Mouse (Mus musculus): ENCODE results near the gene Ripor1.
"Not testable (repeated sequence)": the region's sequence is repeated elsewhere in the genome, so short reads cannot be mapped to it uniquely, and the experiment has no call there.

Gene Ripor1

DNA sequence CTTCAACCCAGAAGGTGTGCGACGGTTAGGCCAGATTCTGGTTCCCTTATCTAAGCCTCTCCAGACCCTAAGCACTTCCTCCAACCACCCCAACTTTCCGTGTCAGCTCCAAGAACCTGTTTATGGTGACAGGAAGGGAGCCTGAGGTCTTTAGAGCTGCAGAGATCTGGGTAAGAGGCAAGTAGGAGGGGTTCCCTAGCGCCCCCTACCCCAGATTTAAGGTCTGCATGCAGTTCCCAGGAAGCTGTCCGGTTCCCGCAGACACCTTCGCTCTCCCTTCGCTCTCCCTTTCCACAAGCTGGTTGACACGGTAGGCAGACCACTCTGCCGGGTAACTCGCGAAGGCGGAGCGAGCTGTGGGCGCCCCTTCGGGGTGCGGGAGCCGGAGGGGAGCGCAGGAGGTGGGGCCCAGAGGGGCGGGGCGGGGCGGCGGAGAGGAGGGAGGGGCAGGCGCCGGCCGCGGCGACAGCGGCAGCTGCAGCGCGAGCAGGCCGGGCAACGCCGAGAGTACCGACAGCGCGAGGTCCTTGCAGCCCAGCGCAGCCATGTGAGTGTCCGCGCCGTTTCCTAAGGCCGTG, at the start of gene Ripor1:
TSS of gene Ripor1 (plus strand) at position 452 of the 578 bp plus-strand sequence.
- DNase-seq (ENCODE audit: low spot score): peak; percentile 87

DNA sequence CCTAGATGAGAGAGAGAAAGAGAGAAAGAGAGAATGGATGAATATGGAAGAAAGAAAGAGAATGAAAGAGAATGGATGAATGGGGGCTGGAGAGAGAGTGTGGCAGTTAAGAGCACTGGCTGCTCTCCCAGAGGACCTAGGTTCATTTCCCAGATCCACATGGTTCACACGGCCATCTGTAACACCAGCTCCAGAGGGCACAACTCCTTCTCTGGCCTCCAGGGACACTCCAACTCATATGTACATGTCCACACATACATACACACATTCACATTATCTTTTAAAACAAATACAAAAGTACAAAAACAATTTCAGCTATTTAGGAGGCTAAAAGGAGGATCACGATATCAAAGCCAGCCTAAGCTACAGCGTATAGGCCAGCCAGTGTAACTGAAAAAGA, 42.2 kb upstream of the Ripor1 start:
- no peak for DNase-seq (ENCODE audit: low spot score)

DNA sequence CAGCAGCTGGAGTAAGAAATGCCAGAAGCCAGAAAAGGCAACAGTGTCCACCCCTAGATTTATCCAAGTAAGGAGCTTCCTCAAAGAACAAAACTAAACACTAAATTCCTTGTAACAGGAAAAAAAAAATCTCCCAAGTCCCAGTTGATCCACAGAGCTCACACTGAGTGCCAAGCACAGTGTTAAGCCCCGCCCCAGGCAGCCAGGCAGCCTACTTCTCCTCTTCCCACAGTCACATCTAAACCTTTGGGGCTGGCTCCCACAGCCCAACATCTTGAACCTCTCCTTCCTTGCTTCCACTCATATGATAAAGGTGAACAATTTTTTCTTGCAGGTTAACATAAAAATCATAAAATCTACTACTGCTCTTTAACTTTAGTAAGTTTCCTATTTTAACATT, 41.2 kb upstream of the Ripor1 start:
- DNase-seq (ENCODE audit: low spot score): no peak

DNA sequence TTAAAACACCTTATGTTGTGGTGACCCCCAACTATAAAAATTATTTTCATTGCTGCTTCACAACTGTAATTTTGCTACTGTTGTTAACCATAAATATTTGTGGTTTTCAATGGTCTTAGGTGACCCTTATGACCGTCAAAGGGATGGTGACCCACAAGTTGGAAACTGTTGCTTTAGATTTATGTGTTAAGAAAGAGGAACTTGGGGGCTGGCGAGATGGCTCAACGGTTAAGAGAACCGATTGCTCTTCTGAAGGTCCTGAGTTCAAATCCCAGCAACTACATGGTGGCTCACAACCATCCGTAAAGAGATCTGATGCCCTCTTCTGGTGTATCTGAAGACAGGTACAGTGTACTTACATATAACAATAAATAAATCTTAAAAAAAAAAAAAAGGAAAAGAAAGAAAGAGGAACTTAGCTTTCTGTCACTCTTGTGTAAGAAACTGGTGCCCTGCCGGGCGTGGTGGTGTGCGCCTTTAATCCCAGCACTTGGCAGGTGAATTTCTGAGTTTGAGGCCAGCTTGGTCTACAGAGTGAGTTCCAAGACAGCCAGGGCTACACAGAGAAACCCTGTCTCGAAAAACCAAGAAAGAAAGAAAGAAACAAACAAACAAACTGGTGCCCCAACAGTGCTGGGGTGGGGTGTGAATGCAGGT, 40.4 kb upstream of the Ripor1 start:
- not testable (repeated sequence) for DNase-seq (ENCODE audit: low spot score)

DNA sequence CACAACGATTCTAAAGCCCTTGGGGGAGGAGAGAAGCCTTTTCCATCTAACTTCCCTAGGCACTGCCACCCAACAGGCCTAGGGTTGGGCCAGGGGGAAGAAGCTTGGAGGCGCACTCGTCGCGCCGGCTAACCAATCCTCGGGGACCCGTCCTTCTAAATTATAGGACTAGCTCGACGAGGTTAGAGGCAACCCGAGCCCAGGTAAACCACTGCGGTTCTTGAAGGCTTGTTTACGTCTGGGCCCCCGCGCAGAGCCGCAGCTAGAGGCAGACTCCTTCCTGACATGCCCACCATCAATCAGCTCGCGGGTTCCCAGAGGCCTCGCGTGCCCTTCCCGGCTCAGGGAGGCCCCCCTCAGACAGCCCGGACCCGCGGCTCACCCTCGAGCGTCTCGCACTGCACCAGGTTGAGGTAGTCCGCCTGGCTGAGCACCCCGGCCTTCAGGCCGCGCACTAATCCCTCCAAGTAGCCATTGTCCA, 39.6 kb upstream of the Ripor1 start:
- peak; percentile 19 for DNase-seq (ENCODE audit: low spot score)

DNA sequence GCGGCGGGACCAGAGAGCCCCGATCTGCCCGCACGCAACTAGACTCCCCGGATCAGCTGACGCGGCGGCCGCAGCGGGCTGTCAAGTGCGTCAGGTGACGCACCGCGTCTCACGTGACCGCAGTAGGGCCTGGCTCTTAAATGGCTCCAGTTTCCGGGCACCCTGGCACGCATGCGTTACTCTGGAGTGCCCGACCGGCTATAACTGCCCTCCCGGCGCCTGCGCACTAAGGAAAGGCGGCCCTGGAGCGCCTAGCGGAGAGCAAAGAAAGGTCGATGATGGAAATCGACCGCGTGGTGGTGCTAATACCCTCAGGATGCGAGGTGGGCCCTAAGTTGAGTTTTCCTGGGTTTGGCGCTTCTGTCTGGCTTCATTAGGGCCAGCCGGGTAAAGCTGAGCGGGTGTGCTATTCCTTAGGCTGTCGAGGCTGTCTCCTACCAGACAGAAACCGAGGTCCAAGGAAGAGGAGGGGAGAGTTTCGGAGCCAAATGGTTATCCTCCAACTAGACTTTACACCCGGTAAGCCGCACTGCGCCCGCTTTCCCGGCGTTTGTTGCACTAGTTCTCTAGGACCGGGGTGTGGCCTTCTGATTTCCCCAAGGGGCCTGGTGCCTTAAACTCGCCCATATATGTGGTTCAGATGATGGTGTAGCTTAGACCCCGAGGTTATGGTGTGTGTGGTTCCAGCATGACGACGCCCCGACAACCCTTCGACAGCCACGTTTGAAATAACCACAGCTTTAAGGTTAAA, 38.9 kb upstream of the Ripor1 start, which contains the start of gene Atp6v0d1:
TSS of gene Atp6v0d1 (minus strand) at position 96 of the 751 bp plus-strand sequence.
- peak; percentile 100 for DNase-seq (ENCODE audit: low spot score)

DNA sequence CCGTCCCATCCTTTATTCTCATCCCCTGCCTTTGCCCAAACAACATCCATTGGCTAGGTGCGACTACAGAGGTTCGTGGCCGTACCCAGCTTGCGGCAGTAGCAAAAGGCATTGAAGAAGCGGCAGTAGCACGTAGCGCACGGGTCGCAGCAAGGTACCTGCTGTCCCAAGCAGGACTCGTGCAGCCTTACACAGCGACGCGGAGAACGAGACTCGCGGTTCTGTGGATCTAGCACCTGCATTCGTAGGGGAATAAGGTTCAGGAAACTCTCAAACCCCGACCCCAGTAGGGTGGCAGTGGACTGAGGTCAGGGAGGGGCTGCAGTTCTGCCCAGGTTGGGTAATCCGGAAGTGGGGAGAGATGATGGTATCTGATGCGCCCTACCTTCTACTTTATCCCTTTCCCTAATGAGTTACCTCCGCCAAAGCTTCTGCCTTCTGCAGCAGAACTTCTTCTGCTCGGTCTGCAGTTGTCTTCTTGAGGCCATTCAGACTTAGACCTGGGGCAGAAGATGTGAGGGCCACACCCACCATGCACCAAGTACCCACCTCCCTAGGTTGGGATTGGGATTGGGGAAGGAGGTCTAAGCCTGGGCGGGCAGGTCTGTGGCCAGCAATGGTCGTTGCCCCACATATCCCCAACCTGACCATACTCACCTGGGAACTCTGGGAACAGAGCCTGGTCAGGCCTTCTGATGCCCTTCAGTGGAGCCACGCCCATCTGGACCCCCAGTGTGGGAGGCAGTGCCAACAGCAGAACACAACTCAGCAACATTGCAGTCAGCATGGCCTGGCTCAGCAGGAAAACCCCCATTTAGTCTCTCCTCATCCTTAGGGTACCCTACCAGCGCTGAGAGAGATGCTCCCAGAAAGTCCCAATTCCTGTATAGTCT, 38.1 kb upstream of the Ripor1 start:
- DNase-seq (ENCODE audit: low spot score): peak; percentile 39

DNA sequence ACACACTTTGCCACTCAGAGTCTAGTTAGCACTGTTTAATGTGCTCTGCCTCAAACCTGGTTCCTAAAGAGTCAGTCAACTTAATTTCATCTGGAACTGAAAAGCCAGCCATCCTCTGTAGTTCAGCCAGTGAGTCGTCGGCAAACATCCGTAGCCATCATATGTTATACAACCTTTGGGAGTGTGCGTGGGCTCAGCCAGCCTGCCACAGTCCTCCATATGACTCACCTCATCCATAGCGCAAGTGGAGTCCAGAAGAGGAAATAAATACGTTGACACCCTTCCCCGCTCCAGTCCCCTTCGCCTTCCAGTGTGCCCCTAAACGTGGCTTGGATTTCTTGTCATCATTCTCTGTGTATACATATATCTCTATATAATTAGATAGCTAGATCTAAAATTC, 33.2 kb upstream of the Ripor1 start:
- no peak for DNase-seq (ENCODE audit: low spot score)

DNA sequence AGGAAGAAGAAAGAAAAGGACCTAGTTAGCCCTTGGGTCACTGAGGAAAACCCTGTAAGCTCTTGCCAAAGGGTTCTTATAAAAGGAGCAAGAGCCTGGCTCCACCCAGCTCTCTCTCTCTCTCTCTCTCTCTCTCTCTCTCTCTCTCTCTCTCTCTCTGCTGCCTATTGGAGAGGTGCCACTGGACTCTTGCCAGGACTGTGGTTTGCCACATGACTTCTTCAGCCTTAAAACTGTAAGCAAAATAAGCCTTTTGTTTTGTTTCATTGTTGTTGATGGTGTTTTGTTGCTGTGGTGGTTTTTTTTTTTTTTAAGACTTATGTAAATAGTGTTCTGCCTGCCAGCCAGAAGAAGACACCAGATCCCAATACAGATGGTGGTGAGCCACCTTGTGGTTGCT, 31.6 kb upstream of the Ripor1 start:
- no peak for DNase-seq (ENCODE audit: low spot score)

DNA sequence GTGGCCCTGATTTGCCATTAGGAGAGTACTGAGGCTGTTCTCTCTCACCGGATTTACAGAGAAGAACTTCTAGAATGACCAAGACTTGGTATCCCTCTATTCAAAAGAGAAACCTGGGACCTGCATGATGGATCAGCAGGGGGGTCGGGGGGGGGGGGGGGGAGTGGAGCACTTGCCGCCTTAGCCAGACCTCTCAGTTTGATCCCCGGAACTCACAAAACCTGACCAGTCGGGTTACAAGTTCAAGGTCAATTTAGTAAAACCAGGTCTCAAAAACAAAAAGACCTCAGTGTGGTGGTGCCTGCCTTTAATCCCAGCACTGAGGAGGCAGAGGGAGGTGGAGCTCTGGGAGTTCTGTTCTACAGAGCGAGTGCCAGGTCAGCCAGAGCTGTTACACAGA, 30.3 kb upstream of the Ripor1 start:
- no peak for DNase-seq (ENCODE audit: low spot score)

DNA sequence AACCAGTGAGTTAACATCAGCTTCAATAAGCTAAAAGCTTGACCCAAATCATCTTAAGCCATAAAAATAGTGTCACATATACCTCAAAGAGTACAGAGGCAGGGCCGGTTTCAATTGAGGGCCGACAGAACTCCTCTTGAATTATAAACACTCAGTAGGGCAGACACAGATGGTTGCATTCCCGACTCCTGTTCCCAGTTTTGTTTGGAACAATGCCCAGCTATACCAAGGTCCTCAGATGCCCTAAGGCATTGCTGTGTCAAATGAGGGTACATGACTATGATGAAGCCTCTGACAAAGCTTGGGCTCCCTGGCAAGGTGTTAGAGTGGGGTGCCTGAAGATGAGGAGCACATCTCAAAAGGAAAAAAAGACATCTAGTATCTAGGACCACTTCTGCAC, 29.5 kb upstream of the Ripor1 start:
- DNase-seq (ENCODE audit: low spot score): no peak

DNA sequence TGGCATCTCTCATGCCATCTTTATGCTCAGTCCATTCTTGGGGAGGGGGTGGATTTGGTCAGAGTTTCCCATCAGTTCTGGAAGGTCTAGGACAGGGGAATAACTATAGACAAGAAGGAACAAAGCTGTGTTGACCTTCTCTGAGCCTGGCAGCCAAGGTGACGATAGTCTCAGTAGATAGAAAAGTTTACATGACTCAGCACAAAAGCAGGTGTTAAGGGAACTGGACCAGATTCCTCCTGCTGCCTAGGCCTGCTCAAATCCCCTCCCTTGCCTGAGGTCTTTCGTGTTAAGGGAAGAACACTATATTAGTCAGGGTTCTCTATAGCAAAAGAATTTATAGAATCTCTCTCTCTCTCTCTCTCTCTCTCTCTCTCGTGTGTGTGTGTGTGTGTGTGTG, 25.3 kb upstream of the Ripor1 start:
- no peak for DNase-seq (ENCODE audit: low spot score)

DNA sequence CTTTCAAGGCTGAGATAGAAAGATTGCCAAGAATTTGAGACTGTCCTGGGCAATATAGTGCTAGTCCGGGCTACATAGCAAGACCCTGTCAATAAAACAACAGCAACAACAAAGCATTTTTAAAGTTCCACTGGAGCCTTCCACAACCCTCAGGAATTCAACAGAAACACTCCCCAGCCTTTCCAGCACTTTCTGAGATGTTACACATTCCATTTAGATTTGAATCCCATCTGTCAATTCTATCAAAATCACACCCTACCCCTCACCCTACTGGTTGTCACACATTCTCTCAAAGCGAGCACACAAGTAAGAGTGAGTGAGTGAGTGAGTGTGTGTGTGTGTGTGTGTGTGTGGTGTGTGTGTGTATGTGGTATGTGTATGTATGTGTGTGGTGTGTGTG, 12.6 kb upstream of the Ripor1 start:
- no peak for DNase-seq (ENCODE audit: low spot score)

DNA sequence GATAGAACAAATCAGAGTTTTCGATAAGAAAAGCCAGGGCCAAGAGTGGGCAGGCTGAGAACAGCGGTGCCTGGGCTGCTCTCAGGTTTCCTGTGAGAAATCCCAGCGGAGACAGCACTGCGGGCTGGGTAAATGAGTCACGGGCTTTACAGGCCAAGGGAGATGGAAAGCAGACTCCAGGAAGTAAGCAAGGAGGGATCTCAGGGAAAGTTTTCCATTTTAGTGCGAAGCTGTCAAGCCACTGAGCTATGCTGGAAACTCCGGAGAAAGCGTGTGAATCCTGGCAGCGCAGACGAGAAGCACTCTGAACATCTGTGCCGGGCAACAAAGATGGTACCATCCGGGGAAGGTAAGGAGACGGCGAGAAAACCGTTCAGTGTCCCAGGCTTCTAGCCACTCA, 11.2 kb upstream of the Ripor1 start:
- DNase-seq (ENCODE audit: low spot score): peak; percentile 69

DNA sequence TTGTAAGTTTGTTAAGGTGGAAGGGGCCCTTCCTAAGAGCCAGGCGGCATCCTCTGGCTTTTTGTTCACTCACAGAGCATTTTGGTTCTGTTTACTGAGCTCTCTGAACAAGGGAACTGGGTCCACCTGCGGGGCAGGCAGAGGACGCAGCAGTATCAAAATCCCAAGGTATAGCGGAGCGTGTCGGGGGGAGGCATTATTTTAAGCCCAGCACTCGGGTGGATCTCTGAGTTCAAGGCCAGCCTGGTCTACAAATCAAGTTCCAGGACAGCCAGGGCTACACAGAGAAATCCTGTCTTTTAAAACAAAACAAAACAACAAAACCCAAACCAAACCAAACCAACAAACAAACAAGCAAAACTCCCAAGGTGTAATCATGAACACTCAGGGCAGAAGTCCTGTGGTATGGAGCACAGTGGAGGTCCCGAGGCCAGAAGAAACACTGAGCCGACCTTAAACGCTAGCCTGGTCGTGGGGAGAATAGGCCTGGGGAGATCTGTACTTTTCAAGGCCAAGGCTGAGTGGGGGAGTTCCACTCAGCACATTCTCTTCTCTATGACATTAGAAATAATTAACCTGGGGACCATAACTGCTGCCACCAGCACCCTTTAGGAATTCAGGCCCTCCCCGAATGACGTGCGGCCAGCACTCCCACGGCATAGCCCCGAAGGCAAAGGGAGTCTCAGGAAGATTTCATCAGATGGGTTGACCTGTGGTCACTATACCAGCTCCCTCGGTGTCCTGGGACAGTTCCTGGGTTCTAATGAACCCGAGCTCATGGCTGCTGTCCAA, 10.4 kb upstream of the Ripor1 start:
- no peak for DNase-seq (ENCODE audit: low spot score)

DNA sequence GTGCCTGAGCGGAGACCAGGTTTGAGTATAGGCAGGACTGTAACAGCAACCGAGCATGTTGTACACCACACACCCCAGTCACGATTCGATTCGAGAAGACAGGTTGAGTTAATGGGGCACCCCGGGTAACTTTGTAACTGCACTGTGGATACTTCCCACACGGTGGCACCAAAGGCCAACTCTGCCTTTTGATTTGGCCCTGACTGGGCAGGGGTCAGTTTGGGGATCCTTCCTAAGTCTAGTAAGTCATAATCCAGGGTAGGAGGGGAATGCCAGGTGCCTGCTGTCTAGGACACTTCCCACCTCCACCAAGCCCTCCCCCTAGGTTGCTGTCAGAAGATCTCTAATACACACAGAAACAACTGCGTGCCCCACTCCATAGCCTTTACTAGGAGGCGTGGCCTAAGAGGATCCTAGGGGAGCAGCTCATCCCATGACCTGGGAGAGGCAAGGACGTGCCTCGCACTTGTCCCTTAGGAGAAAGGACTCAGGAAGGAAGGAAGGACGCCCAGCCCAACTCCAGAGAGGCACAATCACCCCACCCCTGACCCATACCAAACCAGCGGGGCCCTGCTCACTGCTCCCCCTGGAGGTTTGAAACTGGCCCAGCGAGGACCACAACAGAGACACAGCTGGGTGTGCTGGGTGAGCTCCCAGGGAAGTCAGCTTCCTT, 8.6 kb upstream of the Ripor1 start:
- peak; percentile 82 for DNase-seq (ENCODE audit: low spot score)

DNA sequence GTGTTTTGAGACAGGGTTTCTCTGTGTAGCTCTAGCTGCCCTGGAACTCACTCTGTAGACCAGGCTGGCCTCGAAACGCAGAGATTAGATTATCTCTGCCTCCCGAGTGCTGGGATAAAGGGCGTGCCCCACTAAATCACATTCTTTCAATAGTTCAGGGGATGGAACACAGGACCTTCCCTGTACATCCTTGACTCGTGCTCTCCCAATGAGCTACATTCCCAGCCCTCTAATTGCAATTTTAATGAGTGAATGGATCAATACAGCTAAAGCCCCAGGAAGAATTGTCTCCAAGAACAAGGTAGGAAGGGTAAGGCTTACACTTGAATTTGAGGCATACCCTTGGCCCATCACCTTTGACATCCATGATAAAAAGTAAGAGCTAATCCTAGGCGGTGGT, 6.3 kb upstream of the Ripor1 start:
- no peak for DNase-seq (ENCODE audit: low spot score)

DNA sequence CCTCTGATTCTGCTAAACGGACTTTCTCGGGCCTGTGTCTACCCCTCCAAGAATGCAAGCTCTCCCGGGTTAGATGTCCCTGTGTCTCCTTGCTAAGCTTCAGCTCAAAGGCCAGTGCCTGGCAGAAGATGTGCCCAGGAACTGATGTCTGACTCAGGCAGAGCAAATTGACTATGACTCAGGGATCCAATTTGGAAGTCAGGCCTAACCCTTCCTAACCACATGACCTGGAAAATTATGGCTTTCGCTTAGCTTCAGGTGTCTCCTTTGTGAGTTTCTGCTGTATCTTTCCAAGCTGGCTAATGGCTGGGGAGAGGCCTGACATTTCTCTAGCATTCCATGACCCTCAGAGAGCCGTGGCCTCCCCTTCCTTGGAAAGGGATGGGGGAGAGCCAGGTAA, 3.8 kb upstream of the Ripor1 start:
- no peak for DNase-seq (ENCODE audit: low spot score)

DNA sequence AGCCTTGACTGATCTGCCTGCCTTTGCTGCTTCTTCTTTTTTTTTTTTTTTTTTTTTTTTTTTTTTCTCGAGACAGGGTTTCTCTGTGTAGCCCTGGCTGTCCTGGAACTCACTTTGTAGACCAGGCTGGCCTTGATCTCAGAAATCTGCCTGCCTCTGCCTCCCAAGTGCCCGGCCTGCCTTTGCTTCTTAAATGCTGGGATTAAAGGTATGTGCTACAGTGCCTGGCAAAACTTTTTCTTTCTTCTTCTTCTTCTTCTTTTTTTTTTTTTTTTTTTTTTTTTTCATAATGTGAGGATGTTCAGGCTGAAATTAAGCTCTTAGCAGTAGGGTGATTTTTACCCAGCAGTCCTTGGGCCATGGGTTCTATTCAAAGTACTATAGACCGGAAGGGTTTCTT, 2.5 kb upstream of the Ripor1 start:
- DNase-seq (ENCODE audit: low spot score): not testable (repeated sequence)

DNA sequence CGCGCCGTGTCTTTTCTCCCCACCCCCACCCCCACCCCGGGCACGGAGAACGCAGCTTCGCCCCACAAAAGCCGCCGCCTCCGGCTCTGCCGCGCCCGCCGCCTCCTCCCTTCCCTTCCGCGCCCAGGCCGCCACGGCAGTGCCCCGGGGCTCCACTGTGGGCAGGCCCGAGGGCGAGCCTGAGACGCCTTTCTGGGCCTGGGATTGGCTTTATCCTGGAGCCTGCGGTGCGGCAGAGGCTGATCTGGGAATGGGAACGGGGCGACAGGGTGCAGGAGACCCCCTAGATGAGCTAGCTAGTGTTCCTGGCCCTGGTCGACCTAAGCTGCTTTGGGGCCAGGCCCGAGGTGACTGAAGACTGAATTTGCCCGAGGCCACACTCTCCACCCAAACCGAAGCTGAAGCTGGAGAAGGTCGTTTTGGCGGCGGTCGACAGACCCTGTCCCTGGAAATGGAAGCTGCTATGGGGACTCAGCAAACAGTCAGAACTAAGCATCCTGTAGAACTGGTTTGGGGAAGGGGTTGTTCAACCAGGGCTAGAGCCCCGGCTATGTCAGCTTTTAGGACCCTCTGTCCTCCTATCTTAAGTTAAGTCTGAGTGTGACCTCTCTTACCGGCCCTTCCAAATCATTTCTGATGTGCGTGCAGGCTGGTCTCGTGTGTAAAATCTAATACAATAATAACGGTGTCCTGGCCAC, 585 bp downstream of the Ripor1 start:
- DNase-seq (ENCODE audit: low spot score): peak; percentile 43

Data from embryo, embryonic 10.5 days (tissue).